Mouse (Mus musculus) small intestine, adult 2 months (tissue): ENCODE measurements around the gene S100a10. TPM values are rescaled to one million over a fixed set of nuclear protein-coding genes. Genes with fewer than 3 reads are reported as not detected.
"Not testable (repeated sequence)": the region's sequence is repeated elsewhere in the genome, so short reads cannot be mapped to it uniquely, and the experiment has no call there.

Experiments
- H3K27ac ChIP-seq: fragments of 200-500 bp; 2 replicates; pipeline ENCODE4 v1.5.1; 2012; ENCODE audit warnings: low read depth, low read length, control low read depth, inconsistent platforms; ENCODE audit not compliant: insufficient read depth
- H3K27me3 ChIP-seq: fragments of 200-500 bp; 2 replicates; pipeline ENCODE4 v1.6.1; 2012; ENCODE audit warnings: mild to moderate bottlenecking, moderate library complexity, low read length, inconsistent platforms; ENCODE audit not compliant: control insufficient read depth, insufficient read depth
- H3K36me3 ChIP-seq: fragments of 200-500 bp; 2 replicates; pipeline ENCODE4 v1.6.1; 2012; ENCODE audit warnings: mild to moderate bottlenecking, low read length, control low read depth, inconsistent platforms; ENCODE audit not compliant: control insufficient read depth, insufficient read depth
- H3K4me1 ChIP-seq: fragments of 200-500 bp; 2 replicates; pipeline ENCODE4 v1.6.1; 2012; ENCODE audit warnings: low read length, inconsistent platforms, mixed read lengths; ENCODE audit not compliant: control insufficient read depth, insufficient read depth, insufficient read length
- H3K4me3 ChIP-seq: fragments of 200-500 bp; 2 replicates; pipeline ENCODE4 v1.5.1; 2012; ENCODE audit warnings: low read depth, mild to moderate bottlenecking, control low read depth, inconsistent platforms, low read length, moderate library complexity
- CTCF ChIP-seq: fragments of 200-500 bp; IDR thresholded peaks from 2 replicates; pipeline ENCODE4 v1.5.1; 2012; ENCODE audit warnings: low read depth, mild to moderate bottlenecking, control low read depth, inconsistent platforms, low read length, moderate library complexity, mixed read lengths; ENCODE audit not compliant: insufficient replicate concordance, insufficient read length; ENCODE audit errors: extremely low read depth
- POLR2A ChIP-seq: fragments of 200-500 bp; IDR thresholded peaks from 2 replicates; pipeline ENCODE4 v1.6.1; 2012; ENCODE audit warnings: low read depth, mild to moderate bottlenecking, control low read depth, inconsistent platforms, low read length, moderate library complexity
- WGBS: fragments of 180-500 bp; shearing (Covaris S2); methylation state at CpG from one replicate; pipeline ENCODE4 v1.1.7; 2018; 5-methylcytosine and 5-hydroxymethylcytosine counted together
- polyA plus RNA-seq: library from polyadenylated mRNA; depleted of rRNA; stranded (reverse); fragments of >200 nt; gene quantifications from 2 replicates; pipeline ENCODE4 v1.2.3, GENCODE M21; 2012; rRNA removed

The S100a10 gene
- polyA plus RNA-seq, 1 experiment: 172 TPM

- Histone ChIP-seq H3K27ac (no peak overlapping the region), H3K4me3 (no peak overlapping the region), H3K27me3 (no peaks in the 10 kb centered on the region), H3K36me3 (no peaks in the 10 kb centered on the region), H3K4me1 (peaks cover 21% of the 10 kb centered on the region; the same call in 1 of the 2 replicates)
- 77% methylated on average over 1 of the region's 1 CpGs for WGBS
- TF ChIP-seq CTCF (peak; percentile 83; the same call in 1 of the 2 replicates), POLR2A (no peak)
These were observed 38.6 kb downstream of the S100a10 start for GRCm38 (mm10) chr3:93593512-93593911.

GRCm38 (mm10) chr3:93596632-93597031 lies 41.8 kb downstream of the S100a10 start:
- Histone ChIP-seq H3K36me3 (no peaks in the 10 kb centered on the region), H3K27me3 (no peaks in the 10 kb centered on the region), H3K4me1 (peaks cover 22% of the 10 kb centered on the region; the same call in 1 of the 2 replicates), H3K4me3 (no peak overlapping the region), H3K27ac (peak overlapping the region; percentile 92)
- TF ChIP-seq CTCF: no peak
- no peak for TF ChIP-seq POLR2A
- WGBS: 54% methylated on average over 1 of the region's 1 CpGs

- WGBS: 6% methylated on average over 5 of the region's 5 CpGs
- Histone ChIP-seq H3K36me3 (no peaks in the 10 kb centered on the region), H3K4me1 (peaks cover 22% of the 10 kb centered on the region; the same call in 1 of the 2 replicates), H3K27me3 (no peaks in the 10 kb centered on the region), H3K27ac (peak overlapping the region; percentile 92), H3K4me3 (no peak overlapping the region)
- TF ChIP-seq CTCF: no peak
- TF ChIP-seq POLR2A: no peak
These were observed 42.5 kb downstream of the S100a10 start for GRCm38 (mm10) chr3:93597221-93597913.

- H3K27ac ChIP-seq: peak overlapping the region; percentile 85
- WGBS: 27% methylated on average over 7 of the region's 7 CpGs
These were observed 43.1 kb downstream of the S100a10 start for GRCm38 (mm10) chr3:93597970-93598369.

GRCm38 (mm10) chr3:93600206-93600605 lies 45.3 kb downstream of the S100a10 start:
- TF ChIP-seq POLR2A (no peak), CTCF (no peak)
- Histone ChIP-seq H3K27me3 (no peaks in the 10 kb centered on the region), H3K4me3 (no peak overlapping the region), H3K27ac (no peak overlapping the region), H3K4me1 (peaks cover 22% of the 10 kb centered on the region; the same call in 1 of the 2 replicates), H3K36me3 (no peaks in the 10 kb centered on the region)
- 83% methylated on average over 2 of the region's 2 CpGs for WGBS

More at GRCm38 (mm10) chr3:93597970-93598369, 43.1 kb downstream of the S100a10 start:
- TF ChIP-seq CTCF (no peak), POLR2A (no peak; the same call in 1 of the 2 replicates)
- Histone ChIP-seq H3K4me3 (no peak overlapping the region), H3K4me1 (peaks cover 22% of the 10 kb centered on the region; the same call in 1 of the 2 replicates), H3K36me3 (no peaks in the 10 kb centered on the region), H3K27me3 (no peaks in the 10 kb centered on the region)

GRCm38 (mm10) chr3:93601903-93602302 lies 47.0 kb downstream of the S100a10 start:
- H3K27ac ChIP-seq: no peak overlapping the region
- WGBS: 70% methylated on average over 1 of the region's 1 CpGs

GRCm38 (mm10) chr3:93608970-93609369 lies 54.1 kb downstream of the S100a10 start:
- H3K4me3 ChIP-seq, H3K4me1 ChIP-seq, H3K27me3 ChIP-seq, H3K36me3 ChIP-seq, H3K27ac ChIP-seq: not testable (repeated sequence)
- TF ChIP-seq CTCF: peak; percentile 53; the same call in 1 of the 2 replicates

More at GRCm38 (mm10) chr3:93601903-93602302, 47.0 kb downstream of the S100a10 start:
- no peaks in the 10 kb centered on the region for H3K36me3 ChIP-seq
- no peak for TF ChIP-seq CTCF
- TF ChIP-seq POLR2A: no peak
- H3K4me1 ChIP-seq: peaks cover 27% of the 10 kb centered on the region; the same call in 1 of the 2 replicates
- no peaks in the 10 kb centered on the region for H3K27me3 ChIP-seq
- no peak overlapping the region for H3K4me3 ChIP-seq

Other genes starting within 250 kb of the S100a10 start
- gene Hrnr, start 235.3 kb upstream of the S100a10 start, polyA plus RNA-seq: not detected in 2 replicates
- not detected in 2 replicates for gene Rptn, start 161.4 kb upstream of the S100a10 start, polyA plus RNA-seq
- 0.04 TPM in 1 of 2 replicates, not detected in the other for gene Tchh, start 112.8 kb upstream of the S100a10 start, polyA plus RNA-seq
- gene Tchhl1, start 86.3 kb upstream of the S100a10 start, polyA plus RNA-seq: not detected in 2 replicates
- gene S100a11, start 34.6 kb upstream of the S100a10 start, polyA plus RNA-seq: 49.0 and 81.5 TPM in 2 replicates
- not detected in 2 replicates for gene Tdpoz2, start 97.6 kb downstream of the S100a10 start, polyA plus RNA-seq
- not detected in 2 replicates for gene Tdpoz1, start 121.2 kb downstream of the S100a10 start, polyA plus RNA-seq
- not detected in 2 replicates for gene Gm37596, start 138.0 kb downstream of the S100a10 start, polyA plus RNA-seq
- not detected in 2 replicates for gene Gm5773, start 217.9 kb downstream of the S100a10 start, polyA plus RNA-seq
- not detected in 2 replicates for gene Tdpoz4, start 241.3 kb downstream of the S100a10 start, polyA plus RNA-seq